Mouse (Mus musculus) kidney, adult 9 months (tissue): ENCODE measurements around the gene Tnp2.

Experiments
- DNase-seq: peaks from one replicate; pipeline ENCODE4 v3.0.0; 2022

Tnp2 gene

DNA sequence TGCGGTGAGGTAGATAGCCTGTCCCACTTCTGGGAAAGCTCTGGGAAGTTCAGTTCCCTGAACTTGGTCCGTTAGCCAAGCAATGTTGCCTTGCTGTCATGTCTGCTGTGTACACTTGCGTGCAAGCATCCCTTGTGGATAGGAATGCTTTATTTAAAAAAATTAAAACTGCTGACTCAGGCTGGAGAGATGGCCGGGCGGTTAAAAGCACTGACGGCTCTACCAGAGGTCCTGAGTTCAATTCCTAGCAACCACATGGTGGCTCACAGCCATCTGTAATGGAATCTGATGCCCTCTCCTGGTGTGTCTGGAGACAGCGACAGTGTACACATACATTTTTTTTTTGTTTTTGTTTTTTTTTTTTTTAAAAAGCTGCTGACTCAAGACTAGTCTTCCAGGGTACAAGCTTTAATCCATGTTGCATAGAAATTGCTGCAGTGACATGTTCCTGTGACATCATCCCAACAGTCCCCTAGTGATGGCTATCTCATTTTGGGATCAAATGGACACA lies 857 bp downstream of the Tnp2 start:
- DNase-seq = no peak

DNA sequence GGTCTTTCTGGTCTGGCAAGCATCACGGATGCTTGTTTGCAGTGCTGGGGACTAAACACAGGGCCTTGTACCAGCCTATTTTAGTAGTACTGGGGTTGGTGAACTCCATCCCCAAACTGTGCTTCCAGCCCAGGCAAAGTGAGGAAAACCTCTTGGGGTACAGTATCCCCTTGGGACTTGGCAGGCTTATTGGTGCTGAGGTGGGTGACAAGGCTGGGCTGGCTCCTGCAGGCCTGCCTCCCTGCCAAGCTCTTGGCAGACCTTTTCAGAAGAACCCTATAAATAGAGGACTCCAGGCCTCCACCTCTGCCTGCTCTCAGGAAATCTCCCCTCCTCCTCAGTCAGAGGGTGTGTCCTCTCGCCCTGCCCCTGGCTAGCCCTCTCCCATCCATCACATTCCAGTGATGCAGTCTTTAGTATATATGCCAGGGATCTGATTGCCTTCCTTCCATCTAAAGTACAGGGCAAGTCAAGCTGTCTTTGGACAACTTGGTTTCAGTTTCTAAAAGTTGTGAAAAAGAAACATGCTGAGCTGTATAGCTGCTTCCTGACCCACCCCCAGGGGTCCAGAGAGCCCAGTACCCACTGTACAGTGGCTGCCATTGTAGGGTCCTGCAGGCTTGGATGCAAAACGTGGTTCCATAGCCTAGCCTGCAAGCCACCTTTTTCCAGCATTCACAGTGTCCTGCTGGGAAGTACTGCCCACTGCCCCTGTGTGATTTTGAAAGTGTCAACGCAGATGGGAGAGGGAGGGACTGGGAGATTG lies 1.5 kb downstream of the Tnp2 start:
- DNase-seq = no peak

DNA sequence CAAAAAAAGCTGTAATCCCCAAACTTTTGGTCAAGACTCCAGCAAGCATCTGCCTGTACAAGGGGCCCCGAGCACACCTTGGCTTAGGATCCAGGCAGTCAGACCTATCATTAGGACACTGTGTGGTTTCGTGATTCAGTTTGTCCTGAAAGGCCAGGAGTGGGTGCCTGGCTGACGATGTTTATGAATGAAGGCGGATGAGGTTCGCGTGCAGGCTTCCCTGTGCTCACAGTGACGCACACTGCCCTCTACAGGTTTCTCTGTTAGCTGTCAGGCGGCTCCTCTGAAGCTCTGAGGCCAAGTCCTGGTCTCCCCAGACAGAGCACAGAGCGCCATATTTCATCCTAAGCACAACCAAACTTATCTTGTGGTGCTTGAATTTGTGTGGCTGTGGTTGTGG lies 2.2 kb downstream of the Tnp2 start:
- peak; percentile 89 for DNase-seq

DNA sequence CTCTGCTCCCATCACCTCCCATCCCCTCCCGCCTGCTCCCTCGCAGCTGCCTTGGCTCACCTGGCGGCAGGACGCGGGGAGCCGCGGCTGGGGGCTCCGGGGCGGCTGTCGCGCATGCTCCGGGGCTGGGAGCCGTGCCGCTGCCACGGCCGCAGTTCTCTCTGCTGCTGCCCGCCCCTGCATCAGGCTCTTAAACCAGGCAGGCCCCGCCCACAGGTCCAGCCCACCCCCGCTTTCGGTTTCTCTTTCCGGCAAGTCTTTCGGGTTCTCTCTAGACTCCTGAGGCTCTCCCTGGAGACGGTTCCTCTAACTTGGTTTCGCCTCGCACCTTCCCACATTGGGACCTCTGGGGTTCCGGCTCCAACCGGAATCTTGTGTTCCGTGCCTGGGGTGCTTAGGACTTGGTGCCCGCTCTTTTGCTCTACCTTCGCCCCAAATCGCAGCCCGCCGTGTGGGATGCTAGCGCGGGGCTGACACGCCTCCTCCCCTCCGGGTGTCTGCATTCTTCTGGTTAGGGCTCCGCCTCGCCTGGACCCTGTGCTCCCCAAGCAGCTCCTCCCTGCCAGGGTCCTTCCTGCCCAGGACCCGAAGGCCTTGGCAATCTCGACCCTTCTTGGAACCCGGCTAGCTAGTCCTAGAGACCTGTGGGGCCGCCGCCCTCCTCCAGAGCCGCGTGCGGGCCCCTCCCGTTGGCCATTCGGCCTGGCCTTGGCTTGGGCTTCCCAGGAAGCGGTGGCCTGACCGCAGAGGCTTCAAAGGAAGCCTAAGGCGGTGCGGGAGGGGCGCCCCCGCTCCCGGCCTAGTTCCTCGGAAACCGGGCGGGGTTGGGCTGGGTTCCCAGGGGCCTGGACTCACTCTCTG lies 2.9 kb downstream of the Tnp2 start, which contains the start of gene Socs1:
TSS of gene Socs1 (minus strand) at position 166 of the 861 bp plus-strand sequence.
- DNase-seq = peak; percentile 87

DNA sequence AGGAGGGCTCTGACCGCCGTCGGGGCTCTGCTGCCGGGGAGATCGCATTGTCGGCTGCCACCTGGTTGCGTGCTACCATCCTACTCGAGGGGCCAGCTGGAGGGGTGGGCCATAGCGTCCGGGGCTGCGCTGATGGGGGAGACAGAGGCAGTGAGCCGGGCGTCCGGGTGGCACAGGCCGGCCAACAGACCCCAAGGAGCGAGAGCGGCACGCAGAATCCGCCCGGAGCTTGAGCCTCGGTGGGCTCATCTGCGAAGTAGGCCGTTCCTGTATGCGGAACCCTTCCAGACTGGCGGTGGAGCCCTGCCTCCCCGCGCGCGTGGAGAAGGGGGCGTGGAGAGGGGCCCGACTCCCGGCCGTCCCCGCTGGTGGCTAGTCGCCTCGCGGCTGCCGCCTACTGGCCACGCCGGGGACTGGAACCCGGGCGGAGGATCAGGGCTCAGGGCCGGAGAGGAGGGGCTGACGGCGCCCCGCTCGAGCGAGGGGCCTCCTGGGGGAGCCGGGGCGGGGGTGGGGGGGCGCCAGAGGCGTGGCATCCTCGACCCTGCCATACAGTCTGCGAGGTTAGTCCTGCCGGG lies 3.6 kb downstream of the Tnp2 start:
- DNase-seq = peak; percentile 89

DNA sequence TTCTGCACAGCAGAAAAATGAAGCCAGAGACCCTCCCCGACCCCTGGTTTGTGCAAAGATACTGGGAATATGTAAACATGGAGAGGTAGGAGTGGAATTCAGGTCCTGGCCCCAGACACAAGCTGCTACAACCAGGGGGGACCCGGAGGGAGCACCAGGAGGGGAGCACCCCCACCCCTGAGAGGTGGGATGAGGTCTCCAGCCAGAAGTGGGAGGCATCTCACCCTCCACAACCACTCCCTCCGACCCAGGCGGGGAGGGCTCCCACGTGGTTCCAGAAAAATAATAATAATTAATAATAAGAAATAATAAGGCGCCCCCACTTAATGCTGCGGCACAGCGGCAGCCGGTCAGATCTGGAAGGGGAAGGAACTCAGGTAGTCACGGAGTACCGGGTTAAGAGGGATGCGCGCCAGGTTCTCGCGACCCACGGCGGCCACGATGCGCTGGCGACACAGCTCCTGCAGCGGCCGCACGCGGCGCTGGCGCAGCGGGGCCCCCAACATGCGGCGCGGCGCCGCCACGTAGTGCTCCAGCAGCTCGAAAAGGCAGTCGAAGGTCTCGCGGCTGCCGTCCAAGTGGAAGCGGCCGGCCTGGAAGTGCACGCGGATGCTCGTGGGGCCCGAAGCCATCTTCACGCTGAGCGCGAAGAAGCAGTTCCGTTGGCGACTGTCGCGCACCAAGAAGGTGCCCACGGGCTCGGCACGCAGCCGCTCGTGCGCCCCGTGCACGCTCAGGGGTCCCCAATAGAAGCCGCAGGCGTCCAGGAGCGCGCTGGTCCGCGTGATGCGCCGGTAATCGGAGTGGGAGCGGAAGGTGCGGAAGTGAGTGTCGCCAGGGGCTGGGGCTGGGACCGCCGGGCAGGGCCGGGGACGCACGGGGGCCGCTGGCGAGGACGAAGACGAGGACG lies 4.3 kb downstream of the Tnp2 start:
- DNase-seq = peak; percentile 14

DNA sequence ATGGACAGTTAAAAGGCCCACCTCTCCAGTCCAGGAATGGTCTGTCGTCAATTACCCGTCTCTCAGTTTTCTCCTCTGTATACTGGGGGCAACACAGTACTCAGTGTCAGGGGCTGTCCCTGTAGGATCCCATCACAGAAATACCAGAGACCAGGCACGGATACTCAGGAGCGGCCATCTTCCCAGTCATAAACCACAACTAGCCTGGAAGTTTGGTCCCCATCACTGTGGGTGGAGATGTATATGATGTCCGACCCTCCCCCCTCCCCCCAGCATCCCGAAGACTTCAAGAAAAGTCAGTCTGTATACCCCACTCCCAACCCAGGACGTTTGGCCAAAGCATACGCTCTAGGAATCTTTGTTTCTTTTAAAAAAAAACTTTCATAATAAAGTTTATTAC lies 5.0 kb downstream of the Tnp2 start:
- DNase-seq = no peak

DNA sequence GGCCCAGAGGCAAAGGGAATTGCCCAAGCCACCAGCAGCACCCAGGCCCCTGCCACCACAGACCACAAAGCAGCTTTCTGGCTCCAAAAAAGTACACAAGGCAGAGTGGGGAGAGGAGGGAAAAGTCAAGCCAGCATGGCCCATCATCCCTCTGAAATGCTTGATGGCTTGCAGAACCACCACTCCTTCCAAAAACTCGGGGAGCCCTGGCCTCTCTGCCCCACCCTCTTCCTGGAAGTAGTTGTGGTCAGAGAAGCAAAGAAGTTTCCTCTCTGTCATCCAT lies 5.4 kb downstream of the Tnp2 start:
- DNase-seq = no peak

DNA sequence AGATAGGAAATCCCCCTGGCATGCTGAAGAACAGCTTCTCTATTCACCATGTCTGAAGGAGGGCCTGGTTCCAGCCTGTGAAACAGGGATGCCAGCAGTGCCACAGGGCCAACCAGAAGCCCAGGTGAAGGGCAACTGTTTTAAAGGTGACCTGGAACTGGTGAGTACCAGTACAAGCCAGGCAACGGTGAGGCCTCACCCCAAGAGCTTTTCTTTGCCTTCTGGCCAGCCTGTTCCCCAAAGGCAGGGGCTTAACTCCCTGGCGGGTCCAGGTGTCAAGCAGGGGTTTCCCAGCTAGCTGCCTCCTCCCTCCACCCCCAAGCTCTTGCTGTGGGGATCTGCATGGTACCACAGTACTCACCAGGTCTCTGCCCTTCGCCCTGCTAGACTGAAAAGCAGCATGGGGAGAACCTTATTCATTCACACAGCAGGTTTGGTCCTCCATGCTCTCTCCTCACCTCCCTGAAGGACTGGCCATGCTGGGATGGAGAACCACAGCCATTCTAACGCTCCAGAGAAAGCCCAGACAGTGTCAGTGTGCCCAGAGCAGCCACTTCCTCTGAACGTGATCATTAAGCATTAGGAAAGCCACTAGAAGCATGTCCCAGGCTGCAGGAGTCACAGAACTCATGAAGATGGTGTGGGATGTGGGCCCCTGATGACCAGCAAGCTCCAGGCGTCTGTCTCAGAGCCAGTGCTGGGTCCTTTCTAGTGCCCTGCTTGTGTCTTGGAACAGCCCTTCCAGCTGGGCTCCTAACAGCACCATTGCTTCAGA lies 5.9 kb downstream of the Tnp2 start:
- peak; percentile 30 for DNase-seq

DNA sequence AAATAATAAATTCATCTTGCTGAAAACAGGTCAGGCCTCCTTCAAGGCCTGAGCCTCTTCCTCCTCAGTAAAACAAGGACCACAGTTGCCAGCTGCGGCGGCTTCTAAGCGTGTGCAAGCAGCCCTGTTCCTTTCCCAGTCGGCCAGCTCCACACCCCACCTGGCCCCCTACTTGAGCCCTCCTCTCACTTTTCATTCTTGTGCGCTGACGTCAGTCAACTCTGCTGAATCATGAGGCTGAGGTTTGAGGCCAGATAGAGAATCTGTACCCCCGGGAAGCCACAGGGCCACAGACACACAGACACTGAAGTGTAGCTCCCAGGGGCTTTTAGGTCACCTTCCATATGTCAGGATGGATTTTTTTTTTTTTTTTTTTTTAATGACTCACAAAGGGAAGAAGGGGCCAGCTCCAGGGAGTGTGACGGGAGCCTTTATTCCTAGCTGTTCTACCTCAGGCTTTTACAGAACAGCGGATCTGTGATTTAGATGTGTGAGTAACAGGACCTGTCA lies 6.5 kb downstream of the Tnp2 start:
- DNase-seq = no peak

DNA sequence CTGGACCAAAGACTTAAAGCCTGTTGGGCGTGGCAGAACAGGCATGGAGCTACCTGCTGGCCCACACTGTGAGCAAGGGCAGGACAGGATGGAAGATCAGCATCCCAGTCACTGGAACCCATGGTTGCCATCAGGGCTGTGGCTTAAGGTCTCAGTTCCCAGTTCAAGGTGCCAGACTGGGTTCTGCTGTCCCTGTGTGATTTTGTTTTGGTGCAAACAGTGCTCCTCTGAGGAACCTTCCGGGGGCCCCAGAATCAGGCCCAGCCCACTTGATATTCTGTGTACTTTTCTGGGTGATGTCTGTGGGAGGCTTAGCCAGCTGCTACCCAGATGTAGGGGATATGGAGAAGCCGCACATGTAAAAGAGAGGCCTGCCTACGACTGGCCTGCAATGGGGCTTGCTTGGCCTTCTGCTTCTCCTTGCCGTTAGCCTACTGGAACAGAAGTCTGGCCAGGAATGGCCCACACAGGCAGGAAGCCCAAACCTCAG lies 7.8 kb downstream of the Tnp2 start:
- no peak for DNase-seq

DNA sequence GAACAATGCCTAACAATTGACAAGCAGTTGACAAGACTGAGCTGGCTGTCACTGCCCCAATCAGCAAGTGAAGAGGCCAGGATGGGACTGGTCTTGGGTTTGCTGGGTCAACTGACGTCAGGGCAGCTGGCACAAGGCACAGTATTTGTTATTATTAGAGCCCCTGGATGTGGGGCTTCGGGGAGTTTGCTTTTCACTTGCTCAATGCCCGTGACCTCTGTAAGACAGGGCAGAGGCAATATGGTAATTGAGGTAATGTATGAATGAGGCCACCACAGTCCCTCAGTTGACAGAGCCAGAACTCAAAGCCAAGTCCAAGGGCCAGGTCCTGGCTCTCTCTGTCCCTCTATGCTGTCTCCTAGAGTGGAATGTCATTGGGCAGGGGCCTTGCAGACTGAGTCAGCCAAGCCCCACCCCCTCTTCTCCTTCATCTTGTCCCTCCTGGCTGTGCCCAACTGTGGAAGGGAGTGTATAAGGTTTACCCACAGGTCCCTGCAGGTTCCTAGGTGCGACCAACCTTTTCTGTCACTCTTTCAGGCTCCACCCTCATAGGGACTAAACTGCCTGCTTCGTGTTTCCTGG lies 10.8 kb downstream of the Tnp2 start:
- no peak for DNase-seq

DNA sequence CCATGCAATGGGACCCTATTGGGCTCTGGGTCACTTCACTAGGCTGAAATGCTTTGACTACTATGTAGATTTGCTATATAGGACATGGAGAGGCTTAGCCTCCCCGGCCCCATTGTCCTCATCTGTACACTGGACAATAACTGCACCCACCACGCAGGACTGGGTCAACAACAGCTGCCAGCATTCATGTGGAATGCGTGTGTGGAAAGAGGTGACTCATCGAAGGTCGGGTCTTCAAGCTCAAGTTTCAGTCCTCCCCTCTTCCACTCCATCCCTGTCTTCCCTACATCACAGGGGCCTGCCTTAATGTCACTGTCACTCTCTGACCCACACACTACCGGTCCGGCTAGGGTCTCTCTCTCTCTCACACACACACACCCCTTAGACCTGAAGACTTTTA lies 12.1 kb downstream of the Tnp2 start:
- no peak for DNase-seq

DNA sequence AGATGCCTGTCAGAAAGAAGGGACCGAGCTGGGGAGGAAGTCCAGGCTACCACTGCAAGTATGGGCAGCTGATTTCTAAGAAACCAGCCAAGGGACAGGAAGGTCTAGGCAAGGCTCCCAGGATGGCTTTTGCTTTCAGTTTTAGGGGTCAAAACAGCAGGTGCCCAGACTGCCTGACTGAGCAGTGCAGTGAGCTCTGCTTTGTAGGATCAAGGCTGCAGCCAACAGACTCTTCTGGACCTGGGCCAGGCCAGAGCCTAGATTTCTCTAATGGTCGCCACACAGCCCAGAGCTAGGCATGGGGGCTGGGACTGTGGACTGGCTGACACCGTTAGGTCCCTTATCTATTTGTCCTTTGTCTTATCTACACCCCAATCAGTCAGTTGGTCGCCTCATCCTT lies 13.7 kb downstream of the Tnp2 start:
- DNase-seq = no peak

DNA sequence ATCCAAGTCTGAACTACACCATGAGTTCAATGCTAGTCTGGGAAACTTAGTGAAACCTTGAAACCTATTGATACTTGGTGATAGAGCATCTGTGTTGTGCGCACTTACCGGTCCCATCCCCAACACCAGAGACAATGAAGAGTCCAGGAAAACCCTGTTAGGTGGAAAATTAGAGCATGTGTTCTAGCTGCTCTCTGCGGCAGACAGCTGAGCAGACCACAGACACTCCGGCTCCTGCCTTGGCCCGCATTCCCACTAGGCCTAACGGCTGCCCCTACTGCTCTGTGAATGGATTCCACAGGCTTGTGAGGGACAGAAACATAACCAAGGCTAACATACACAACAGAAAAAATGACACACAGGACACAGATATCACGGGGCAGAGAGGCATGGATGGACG lies 14.9 kb downstream of the Tnp2 start:
- no peak for DNase-seq

DNA sequence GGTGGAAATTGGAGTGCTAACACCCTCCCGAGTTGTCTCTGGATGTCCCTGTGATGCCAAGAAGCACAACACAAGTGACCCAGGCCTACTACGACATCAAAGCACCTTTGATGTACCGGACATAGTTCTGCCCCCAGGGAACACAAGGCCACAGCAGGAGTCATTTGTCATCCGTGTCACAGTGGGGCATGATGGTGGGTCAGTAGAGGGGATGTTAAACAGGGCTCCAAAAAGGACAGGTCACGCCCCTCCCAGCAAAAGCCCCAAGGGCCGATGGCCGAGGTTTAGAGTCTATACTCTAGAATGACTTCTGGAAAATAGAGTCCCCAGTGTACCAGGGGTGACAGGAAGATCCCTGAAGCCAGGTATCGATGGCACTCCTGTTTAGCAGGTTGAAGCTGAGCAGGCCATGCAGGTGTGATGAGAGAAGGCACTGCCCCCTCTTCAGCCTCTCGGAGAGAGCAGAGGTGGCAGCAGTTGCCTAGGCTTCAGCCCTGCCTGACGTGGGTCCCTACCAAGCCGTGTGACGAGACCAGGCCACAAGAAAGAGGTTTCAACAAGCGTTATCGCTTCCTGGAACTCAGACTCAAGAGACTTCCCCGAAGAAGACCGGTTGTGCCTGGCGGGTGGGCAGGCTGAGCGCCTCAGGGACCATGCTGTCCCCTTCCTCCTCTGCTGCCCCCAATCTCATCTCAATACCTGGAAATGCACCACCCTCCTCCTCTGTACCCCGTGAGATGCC lies 16.5 kb downstream of the Tnp2 start:
- no peak for DNase-seq

DNA sequence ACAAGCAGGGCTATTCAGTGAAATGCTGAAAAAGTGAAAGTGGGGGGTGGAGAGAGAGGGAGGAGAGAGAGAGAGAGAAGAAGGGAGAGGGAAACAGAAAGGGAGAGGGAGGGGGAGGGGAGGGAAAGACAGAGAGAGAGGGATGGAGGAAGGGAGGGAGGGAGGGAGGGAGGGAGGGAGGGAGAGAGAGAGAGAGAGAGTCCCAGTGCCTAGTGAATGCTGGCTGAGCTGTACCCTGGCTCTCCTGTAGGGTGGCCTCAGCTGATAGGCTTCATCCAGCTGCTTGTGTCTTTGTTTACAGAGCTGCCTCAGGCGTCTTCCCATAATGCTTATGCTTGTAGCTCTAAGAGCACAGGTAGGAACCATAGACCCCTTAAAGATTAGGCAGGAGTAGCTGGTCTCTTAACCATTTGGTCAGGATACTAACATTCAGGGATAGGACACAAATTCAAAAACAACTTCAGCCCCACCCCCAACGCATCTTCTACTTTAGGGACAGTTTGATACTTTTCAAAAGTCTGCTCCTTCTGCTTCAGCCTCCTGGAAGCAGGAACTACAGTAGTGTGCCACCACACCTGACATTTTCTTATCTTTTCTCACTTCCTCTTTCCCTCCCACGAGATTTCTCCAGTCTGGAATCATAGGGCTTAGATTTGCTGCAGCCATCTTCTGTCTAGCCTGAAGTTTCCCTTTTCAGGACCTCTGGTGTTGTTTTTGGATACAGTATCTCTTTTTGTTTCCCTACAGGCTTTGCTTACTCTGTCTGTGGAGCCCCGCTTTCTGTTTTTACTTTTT lies 17.7 kb downstream of the Tnp2 start:
- DNase-seq = no peak

DNA sequence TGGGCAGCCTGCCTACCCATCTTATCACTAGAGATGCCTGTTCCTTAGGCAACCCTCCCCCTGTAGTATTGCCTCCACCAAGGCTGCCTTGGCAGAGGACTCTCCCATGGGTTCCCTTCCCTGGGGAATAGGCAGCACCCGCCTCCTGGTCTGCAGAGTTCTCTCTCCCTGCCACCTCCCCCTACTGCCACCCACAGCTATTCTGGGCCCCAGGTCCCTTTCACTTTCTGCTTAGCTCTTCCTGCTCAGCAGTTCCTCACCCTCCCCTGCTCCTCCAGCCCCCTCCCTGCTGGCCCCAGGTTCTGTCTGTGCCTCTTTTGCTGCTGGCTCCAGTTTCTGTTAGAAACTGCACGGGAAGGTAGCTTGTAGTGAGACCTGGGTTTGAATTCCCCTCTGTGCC lies 18.8 kb downstream of the Tnp2 start:
- DNase-seq = no peak

DNA sequence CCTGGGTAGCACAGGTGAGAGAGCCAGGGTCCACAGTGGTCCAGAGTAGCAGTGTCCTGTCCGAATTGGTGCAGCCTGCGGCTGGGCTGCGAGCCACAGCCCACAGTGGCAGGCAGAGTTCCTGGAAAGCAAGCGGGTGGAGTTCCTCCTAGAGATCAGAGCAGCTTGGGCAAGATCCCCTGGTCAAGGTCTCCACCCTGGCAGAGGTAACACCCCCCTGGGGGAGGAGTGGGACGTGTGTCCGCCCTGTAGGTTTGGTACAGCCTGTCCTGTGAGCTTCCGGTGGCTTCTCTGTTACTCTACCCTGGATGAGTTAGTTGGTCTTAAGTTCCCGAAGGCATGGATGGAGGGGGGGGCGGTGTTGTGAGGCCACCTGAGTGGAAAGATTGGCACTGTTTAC lies 19.6 kb downstream of the Tnp2 start:
- no peak for DNase-seq

DNA sequence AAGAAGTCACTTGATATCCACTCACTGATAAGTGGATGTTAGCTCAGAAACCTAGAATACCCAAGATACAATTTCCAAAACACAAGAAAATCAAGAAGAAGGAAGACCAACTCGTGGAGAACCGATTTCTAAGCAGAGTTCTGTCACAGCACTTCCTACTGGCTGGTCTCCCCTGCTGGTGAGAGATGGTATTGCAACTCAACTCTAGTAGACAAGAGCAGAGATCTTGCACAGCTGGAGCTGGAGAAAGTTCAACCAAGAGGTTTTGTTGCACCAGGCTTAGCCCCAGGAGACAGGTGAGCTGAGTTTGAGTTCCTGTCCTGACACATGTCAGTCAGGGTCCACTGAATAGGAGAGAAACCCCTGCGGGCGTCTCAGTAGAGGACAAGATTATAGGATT lies 21.3 kb downstream of the Tnp2 start:
- DNase-seq = peak; percentile 82
